Mouse (Mus musculus) CH12.LX (cell line): ENCODE measurements around the gene Ankrd28. TPM values are rescaled to one million over a fixed set of nuclear protein-coding genes. Genes with fewer than 3 reads are reported as not detected.

Experiments
- DNase-seq: peaks from one replicate; pipeline ENCODE4 v3.0.0-alpha.2; 2013; ENCODE audit errors: extremely low read depth
- H3K27ac ChIP-seq: 2 replicates; pipeline ENCODE4 v1.5.1; 2012; ENCODE audit warnings: low read depth, mild to moderate bottlenecking, control low read depth, moderate library complexity; ENCODE audit not compliant: insufficient read depth
- H3K27me3 ChIP-seq: replicated peaks from 2 replicates; pipeline ENCODE3; 2012; ENCODE audit warnings: inconsistent platforms
- H3K36me3 ChIP-seq, 2 experiments: replicated peaks in 1 of 2; 2 replicates each; pipeline versions ENCODE3 to v1.6.1; 2012; ENCODE audit warnings: inconsistent platforms in 1 of 2, low read length in 1 of 2, mild to moderate bottlenecking in 1 of 2, mixed read lengths in 1 of 2, moderate library complexity in 1 of 2; ENCODE audit not compliant: control insufficient read depth in 1 of 2, insufficient read depth in 1 of 2
- H3K4me1 ChIP-seq, 2 experiments: 2 replicates each; pipeline ENCODE4 v1.6.1; 2012; ENCODE audit warnings: inconsistent platforms in 1 of 2, moderate library complexity in 1 of 2; ENCODE audit not compliant: insufficient read depth in 2 of 2, control insufficient read depth in 1 of 2
- H3K4me2 ChIP-seq: 2 replicates; pipeline ENCODE4 v1.6.1; 2012; ENCODE audit warnings: low read depth, mild to moderate bottlenecking, control low read depth; ENCODE audit not compliant: poor library complexity, insufficient read depth, severe bottlenecking
- H3K4me3 ChIP-seq, 3 experiments: fragments of 150-350 bp in 1 of 3; sonication (generic) in 1 of 3; replicated peaks in 1 of 3; 2 replicates each; pipeline versions ENCODE3 to v1.5.1; 2011 to 2012; ENCODE audit warnings: low read depth in 2 of 3, low read length in 2 of 3, mild to moderate bottlenecking in 2 of 3, moderate library complexity in 2 of 3, control low read depth in 1 of 3, improper control_type of control experiment in 1 of 3, inconsistent platforms in 1 of 3, mixed read lengths in 1 of 3; ENCODE audit not compliant: poor library complexity in 1 of 3
- H3K79me2 ChIP-seq: replicated peaks from 2 replicates; pipeline ENCODE4 v1.6.1; 2012; ENCODE audit warnings: mild to moderate bottlenecking, moderate library complexity; ENCODE audit not compliant: control insufficient read depth, poor library complexity, insufficient read depth, severe bottlenecking; ENCODE audit errors: extremely low read depth
- H3K9ac ChIP-seq: 2 replicates; pipeline ENCODE4 v1.6.1; 2012; ENCODE audit warnings: low read depth, mild to moderate bottlenecking, control low read depth, moderate library complexity; ENCODE audit not compliant: insufficient read depth
- H3K9me3 ChIP-seq: replicated peaks from 2 replicates; pipeline ENCODE3; 2012; ENCODE audit warnings: low read length, inconsistent platforms, mixed read lengths
- CHD1 ChIP-seq: IDR thresholded peaks from 2 replicates; pipeline ENCODE4 v1.6.1; 2012; ENCODE audit warnings: low read depth, low read length, improper control_type of control experiment, inconsistent platforms
- CHD2 ChIP-seq: IDR thresholded peaks from 2 replicates; pipeline ENCODE4 v1.6.1; 2011; ENCODE audit warnings: low read length, improper control_type of control experiment
- CTCF ChIP-seq, 2 experiments: IDR thresholded peaks in 1 of 2; conservative IDR thresholded peaks in 1 of 2; 2 replicates each; pipeline ENCODE4 v1.5.1; 2011 to 2012; ENCODE audit warnings: low read depth in 2 of 2, low read length in 2 of 2, improper control_type of control experiment in 1 of 2, inconsistent platforms in 1 of 2, mild to moderate bottlenecking in 1 of 2, moderate library complexity in 1 of 2
- ELF1 ChIP-seq: IDR thresholded peaks from 2 replicates; pipeline ENCODE4 v1.6.1; 2014; ENCODE audit warnings: low read depth, mild to moderate bottlenecking, inconsistent platforms, low read length, improper control_type of control experiment
- EP300 ChIP-seq: IDR thresholded peaks from 2 replicates; pipeline ENCODE4 v1.6.1; 2011; ENCODE audit warnings: low read length, improper control_type of control experiment
- GABPA ChIP-seq: IDR thresholded peaks from 2 replicates; pipeline ENCODE4 v1.6.1; 2012; ENCODE audit warnings: low read depth, low read length, improper control_type of control experiment, inconsistent platforms; ENCODE audit not compliant: insufficient replicate concordance
- IRF4 ChIP-seq: IDR thresholded peaks from 2 replicates; pipeline ENCODE4 v1.6.1; 2014; ENCODE audit warnings: low read depth, mild to moderate bottlenecking, inconsistent platforms, low read length, improper control_type of control experiment
- JUND ChIP-seq: conservative IDR thresholded peaks from 2 replicates; pipeline ENCODE4 v1.6.1; 2011; ENCODE audit warnings: low read depth, low read length, improper control_type of control experiment
- KAT2A ChIP-seq: IDR thresholded peaks from 2 replicates; pipeline ENCODE4 v1.6.1; 2012; ENCODE audit warnings: low read length, improper control_type of control experiment, inconsistent platforms; ENCODE audit not compliant: insufficient replicate concordance
- MAFK ChIP-seq: IDR thresholded peaks from 2 replicates; pipeline ENCODE4 v1.6.1; 2011; ENCODE audit warnings: low read length, improper control_type of control experiment; ENCODE audit not compliant: insufficient replicate concordance
- MAX ChIP-seq: IDR thresholded peaks from 2 replicates; pipeline ENCODE4 v1.6.1; 2011; ENCODE audit warnings: low read length, improper control_type of control experiment
- MEF2A ChIP-seq: IDR thresholded peaks from 2 replicates; pipeline ENCODE4 v1.6.1; 2014; ENCODE audit warnings: low read depth, mild to moderate bottlenecking, inconsistent platforms, low read length, improper control_type of control experiment, borderline replicate concordance
- MYC ChIP-seq: IDR thresholded peaks from 2 replicates; pipeline ENCODE4 v1.6.1; 2011; ENCODE audit warnings: low read depth, mild to moderate bottlenecking, improper control_type of control experiment, low read length
- NELFE ChIP-seq: IDR thresholded peaks from 2 replicates; pipeline ENCODE4 v1.6.1; 2011; ENCODE audit warnings: low read depth, low read length, improper control_type of control experiment
- PAX5 ChIP-seq: IDR thresholded peaks from 2 replicates; pipeline ENCODE4 v1.6.1; 2012; ENCODE audit warnings: low read length, inconsistent platforms, mixed read lengths
- RAD21 ChIP-seq: IDR thresholded peaks from 2 replicates; pipeline ENCODE4 v1.6.1; 2011; ENCODE audit warnings: low read depth, mild to moderate bottlenecking, low read length, improper control_type of control experiment, moderate library complexity
- RCOR1 ChIP-seq: conservative IDR thresholded peaks from 2 replicates; pipeline ENCODE4 v1.6.1; 2012; ENCODE audit warnings: low read depth, mild to moderate bottlenecking, inconsistent platforms, low read length, improper control_type of control experiment
- SMC3 ChIP-seq: IDR thresholded peaks from 2 replicates; pipeline ENCODE4 v1.6.1; 2011; ENCODE audit warnings: low read depth, low read length, improper control_type of control experiment
- TBP ChIP-seq: conservative IDR thresholded peaks from 2 replicates; pipeline ENCODE4 v1.6.1; 2011; ENCODE audit warnings: low read depth, low read length, improper control_type of control experiment
- TCF12 ChIP-seq: IDR thresholded peaks from 2 replicates; pipeline ENCODE4 v1.6.1; 2014; ENCODE audit warnings: low read depth, mild to moderate bottlenecking, inconsistent platforms, low read length, improper control_type of control experiment
- USF2 ChIP-seq: conservative IDR thresholded peaks from 2 replicates; pipeline ENCODE4 v1.6.1; 2011; ENCODE audit warnings: low read depth, low read length, improper control_type of control experiment
- ZC3H11A ChIP-seq: IDR thresholded peaks from 2 replicates; pipeline ENCODE4 v1.6.1; 2012; ENCODE audit warnings: low read depth, mild to moderate bottlenecking, inconsistent platforms, low read length, improper control_type of control experiment
- ZMIZ1 ChIP-seq: IDR thresholded peaks from 2 replicates; pipeline ENCODE4 v1.6.1; 2012; ENCODE audit warnings: low read depth, mild to moderate bottlenecking, inconsistent platforms, low read length, improper control_type of control experiment
- ZNF384 ChIP-seq: IDR thresholded peaks from 2 replicates; pipeline ENCODE4 v1.6.1; 2012; ENCODE audit warnings: low read depth, low read length, improper control_type of control experiment, inconsistent platforms
- dilution Hi-C: fragments of 300-500 bp; cut with MboI; formaldehyde crosslinking; loops from 2 replicates; pipeline ENCODE4 v1.14.3; 2020; ENCODE audit warnings: low sequenced_read_pairs; ENCODE audit not compliant: extremely low pct_unique_long_range_greater_than_20kb, extremely low pct_ligation_motif_present
- in situ Hi-C: fragments of 300-500 bp; cut with MboI; formaldehyde crosslinking; loops from 3 replicates; pipeline ENCODE4 v1.14.3; 2019; ENCODE audit warnings: low sequenced_read_pairs, low pct_ligation_motif_present, low pct_unique_long_range_greater_than_20kb, mixed read lengths
- polyA plus RNA-seq: library from polyadenylated mRNA; unstranded; fragments of >175 nt; gene quantifications from 2 replicates; pipeline ENCODE4 v1.2.1, GENCODE M21; 2012; ENCODE audit warnings: low read depth; ENCODE audit not compliant: insufficient read length
- total RNA-seq, 2 experiments: library from RNA; depleted of rRNA; stranded (reverse); fragments of 300-350 nt in 1 of 2; fragments of >200 nt in 1 of 2; gene quantifications; 2 replicates each; pipeline ENCODE4 v1.2.3; 2012 to 2014

Gene Ankrd28
- total and polyA plus RNA-seq, 3 experiments, result 7.3 to 15.0 (median 14.9) TPM

GRCm38 (mm10) chr14:31827221-31827620, 3.2 kb downstream of the Ankrd28 start:
- no peak overlapping the region for H3K27ac ChIP-seq
- TF ChIP-seq MAX (no peak), MYC (no peak), CTCF (conservative IDR thresholded peaks at IDR 0.05 in 1 of 2, IDR thresholded peaks at IDR 0.05 in 1 of 2; ENCODE audit: low read depth in 2 of 2, low read length in 2 of 2) (no peak), ZNF384 (no peak), MEF2A (no peak)
- dilution Hi-C loops, result no loop called here

GRCm38 (mm10) chr14:31809942-31810341, 20.5 kb downstream of the Ankrd28 start:
- H3K9me3 ChIP-seq, result peaks cover 3% of the 10 kb centered on the region
- H3K4me2 ChIP-seq, result no peak overlapping the region
- H3K27me3 ChIP-seq, result no peaks in the 10 kb centered on the region
- H3K27ac ChIP-seq, result no peak overlapping the region
- no peak overlapping the region for H3K9ac ChIP-seq
- dilution Hi-C loops (no loop called here), in situ Hi-C loops (loop anchor here (25.0 kb wide), 1 partner anchor 227 kb away; the partner anchor contains the start of gene Galnt15)
- H3K79me2 ChIP-seq, result no peaks in the 10 kb centered on the region; the same call in 1 of the 2 replicates
- no peak overlapping the region for H3K4me3 ChIP-seq
- no peak for DNase-seq
- TF ChIP-seq SMC3 (peak; percentile 5; the same call in 1 of the 2 replicates), JUND (no peak), RAD21 (peak; percentile 28), ZC3H11A (no peak), PAX5 (no peak), CTCF (conservative IDR thresholded peaks at IDR 0.05 in 1 of 2, IDR thresholded peaks at IDR 0.05 in 1 of 2; ENCODE audit: low read depth in 2 of 2, low read length in 2 of 2) (peak in 1 of 2 experiments; percentile 38; a peak in 2 of 4 replicates), CHD1 (no peak)
- H3K36me3 ChIP-seq, result peaks cover 0 to 9% of the 10 kb centered on the region in 2 experiments
- no peaks in the 10 kb centered on the region for H3K4me1 ChIP-seq

More at GRCm38 (mm10) chr14:31827221-31827620, 3.2 kb downstream of the Ankrd28 start:
- no peak for DNase-seq
- Histone ChIP-seq H3K9ac (no peak overlapping the region), H3K79me2 (peaks cover 3% of the 10 kb centered on the region; the same call in 1 of the 2 replicates), H3K9me3 (no peaks in the 10 kb centered on the region), H3K4me3 (no peak overlapping the region), H3K4me1 (peaks cover 0 to 20% of the 10 kb centered on the region in 2 experiments; a peak in 2 of 4 replicates), H3K36me3 (no peaks in the 10 kb centered on the region), H3K27me3 (no peaks in the 10 kb centered on the region), H3K4me2 (no peak overlapping the region)
- in situ Hi-C loops, result no loop called here

GRCm38 (mm10) chr14:31803791-31804190, 26.7 kb downstream of the Ankrd28 start:
- H3K36me3 ChIP-seq, result peaks cover 0 to 13% of the 10 kb centered on the region in 2 experiments
- H3K27me3 ChIP-seq, result no peaks in the 10 kb centered on the region
- no peak overlapping the region for H3K9ac ChIP-seq
- no peaks in the 10 kb centered on the region; a peak in 1 of 4 replicates for H3K4me1 ChIP-seq
- H3K9me3 ChIP-seq, result peaks cover 3% of the 10 kb centered on the region
- DNase-seq, result no peak
- no peak overlapping the region for H3K27ac ChIP-seq
- no peak overlapping the region for H3K4me3 ChIP-seq
- in situ Hi-C loops (loop anchor here (25.0 kb wide), 1 partner anchor 234 kb away; the partner anchor contains the start of gene Galnt15), dilution Hi-C loops (no loop called here)
- no peak for TF ChIP-seq SMC3
- TF ChIP-seq MEF2A, result no peak
- TF ChIP-seq ELF1, result no peak
- TF ChIP-seq PAX5, result no peak
- no peak for TF ChIP-seq NELFE
- no peak for TF ChIP-seq CTCF (conservative IDR thresholded peaks at IDR 0.05 in 1 of 2, IDR thresholded peaks at IDR 0.05 in 1 of 2; ENCODE audit: low read depth in 2 of 2, low read length in 2 of 2)
- no peak for TF ChIP-seq RCOR1
- TF ChIP-seq CHD2, result no peak
- no peak for TF ChIP-seq ZC3H11A
- no peak for TF ChIP-seq MAFK
- TF ChIP-seq TCF12, result no peak
- TF ChIP-seq USF2, result no peak
- TF ChIP-seq ZMIZ1, result no peak
- no peak for TF ChIP-seq RAD21
- no peak for TF ChIP-seq EP300
- no peak for TF ChIP-seq ZNF384
- TF ChIP-seq KAT2A, result no peak
- TF ChIP-seq GABPA, result no peak
- no peak for TF ChIP-seq IRF4
- TF ChIP-seq TBP, result no peak
- no peak overlapping the region for H3K4me2 ChIP-seq
- H3K79me2 ChIP-seq, result no peaks in the 10 kb centered on the region; the same call in 1 of the 2 replicates
